24 mouse cellular contexts compared by ENCODE assay signal in the genomic region with DNA sequence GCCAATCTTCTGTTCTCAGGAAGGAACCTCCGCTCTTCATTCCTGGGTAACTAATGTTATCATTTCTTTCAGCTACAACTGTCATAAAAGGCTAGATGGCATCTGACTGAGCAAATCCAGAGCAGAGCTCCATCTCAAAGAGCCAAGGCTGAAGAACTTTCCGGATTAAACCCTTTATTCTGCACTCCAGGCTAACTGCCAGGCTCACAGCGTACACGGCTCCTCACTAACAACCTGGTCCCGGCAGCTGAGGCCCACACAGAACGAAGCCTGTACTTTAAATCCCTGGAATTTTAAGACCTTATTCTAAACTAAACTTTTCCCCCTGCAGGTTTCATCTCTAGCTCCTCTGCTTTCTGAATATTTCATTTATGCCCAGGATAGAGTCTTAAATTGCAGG.
DNase-seq lines count a peak whose midpoint lies in the region; ATAC-seq and TF ChIP-seq lines count a peak whose summit lies in the region.
"Had no signal": no experiment of that assay in that cellular context is flagged by ENCODE, and none has a peak within 500 bp of the region (broad histone marks: within the 10 kb centered on the region; RNA-seq: fewer than 3 reads in every experiment).

No protein-coding gene starts in this region.

- no peak overlapping the region for H3K9ac ChIP-seq in intestine, embryonic 14.5 days (ENCODE audit: low read length)
- H3K9ac ChIP-seq in intestine, postnatal 0 days (ENCODE audit: low read depth, low read length) = no peak overlapping the region
- H3K9ac ChIP-seq in intestine, embryonic 16.5 days (ENCODE audit: low read depth, low read length) = no peak overlapping the region
- H3K9ac ChIP-seq: hindbrain, embryonic 14.5 days; liver, embryonic 15.5 days had no signal

- H3K4me3 ChIP-seq in cerebellum, adult 2 months (replicated peaks; ENCODE audit: insufficient read depth, low read depth, low read length) = no peak overlapping the region
- no peak overlapping the region for H3K4me3 ChIP-seq in intestine, embryonic 14.5 days (ENCODE audit: low read depth, low read length)
- H3K4me3 ChIP-seq in intestine, postnatal 0 days (ENCODE audit: low read depth, low read length) = no peak overlapping the region
- H3K4me3 ChIP-seq in intestine, embryonic 16.5 days (ENCODE audit: low read length) = no peak overlapping the region
- H3K4me3 ChIP-seq: gastrocnemius, adult 2 months; layer of hippocampus, adult 2 months; liver, embryonic 15.5 days had no signal

- H3K36me3 ChIP-seq in intestine, embryonic 14.5 days (ENCODE audit: control insufficient read depth, insufficient read depth, low read length) = no peaks in the 10 kb centered on the region
- no peaks in the 10 kb centered on the region for H3K36me3 ChIP-seq in intestine, postnatal 0 days (ENCODE audit: control insufficient read depth, insufficient read depth)
- no peaks in the 10 kb centered on the region for H3K36me3 ChIP-seq in intestine, embryonic 16.5 days (ENCODE audit: control insufficient read depth, insufficient read depth, low read length)
- H3K36me3 ChIP-seq: liver, embryonic 15.5 days had no signal

- no peak overlapping the region for H3K4me2 ChIP-seq in intestine, embryonic 14.5 days (ENCODE audit: low read length)
- H3K4me2 ChIP-seq in intestine, postnatal 0 days (replicated peaks; ENCODE audit: low read depth) = no peak overlapping the region
- no peak overlapping the region for H3K4me2 ChIP-seq in intestine, embryonic 16.5 days (ENCODE audit: low read depth, low read length)
- H3K4me2 ChIP-seq: heart, embryonic 11.5 days; hindbrain, embryonic 14.5 days; liver, embryonic 15.5 days had no signal

- no peaks in the 10 kb centered on the region for H3K9me3 ChIP-seq in intestine, embryonic 14.5 days (ENCODE audit: control insufficient read depth, low read length)
- no peaks in the 10 kb centered on the region for H3K9me3 ChIP-seq in intestine, postnatal 0 days (ENCODE audit: control insufficient read depth)
- no peaks in the 10 kb centered on the region for H3K9me3 ChIP-seq in intestine, embryonic 16.5 days (ENCODE audit: control insufficient read depth, low read length)
- H3K9me3 ChIP-seq: liver, embryonic 15.5 days had no signal

- peak; percentile 46 to 56 for DNase-seq in cerebellum, postnatal 10 days
- DNase-seq in cerebellum, adult 2 months = no peak
- DNase-seq in intestine, embryonic 14.5 days (ENCODE audit: low spot score) = no peak
- DNase-seq in Muller cell, postnatal 12 days (ENCODE audit: inconsistent ontology term) = peak; percentile 6
- no peak for DNase-seq in layer of hippocampus, postnatal 25 days (ENCODE audit: extremely low spot score in 1 of 2, low spot score in 1 of 2)
- DNase-seq in layer of hippocampus, postnatal 36 days = no peak
- DNase-seq: adrenal gland, adult 8-10 months; cerebellum, adult 11-12 months; cerebellum, postnatal 36 days; gastrocnemius, adult 2 months; heart, postnatal 10 days; kidney, adult 8-10 months; kidney, postnatal 14 days; right cerebral cortex, postnatal 25 days; thymus, postnatal 4 days had no signal

- TF ChIP-seq POLR2A in cerebellum, adult 2 months (IDR thresholded peaks at IDR 0.05; ENCODE audit: borderline replicate concordance, insufficient read depth, low read length) = no peak

- no peaks in the 10 kb centered on the region for H3K27me3 ChIP-seq in cerebellum, adult 2 months (ENCODE audit: control insufficient read depth, insufficient read depth, low read length)
- no peaks in the 10 kb centered on the region for H3K27me3 ChIP-seq in intestine, embryonic 14.5 days (replicated peaks; ENCODE audit: control insufficient read depth, insufficient read depth, low read length)
- no peaks in the 10 kb centered on the region for H3K27me3 ChIP-seq in intestine, postnatal 0 days (replicated peaks; ENCODE audit: control insufficient read depth, insufficient read depth, low read length)
- no peaks in the 10 kb centered on the region for H3K27me3 ChIP-seq in intestine, embryonic 16.5 days (replicated peaks; ENCODE audit: control insufficient read depth, insufficient read depth, low read length)
- H3K27me3 ChIP-seq: liver, embryonic 15.5 days; Patski had no signal

- peaks cover 11% of the 10 kb centered on the region for H3K4me1 ChIP-seq in cerebellum, adult 2 months (ENCODE audit: control insufficient read depth, insufficient read depth, low read length)
- H3K4me1 ChIP-seq in intestine, embryonic 14.5 days (replicated peaks; ENCODE audit: control insufficient read depth, insufficient read depth, low read length) = peaks cover 20% of the 10 kb centered on the region
- H3K4me1 ChIP-seq in intestine, postnatal 0 days (replicated peaks; ENCODE audit: control insufficient read depth, insufficient read depth, low read length) = no peaks in the 10 kb centered on the region
- H3K4me1 ChIP-seq in intestine, embryonic 16.5 days (ENCODE audit: control insufficient read depth, insufficient read depth, low read length) = peaks cover 11% of the 10 kb centered on the region

- H3K27ac ChIP-seq in cerebellum, adult 2 months (ENCODE audit: insufficient read depth, low read length) = no peak overlapping the region
- peak overlapping the region; percentile 57; the same call in 1 of the 2 replicates for H3K27ac ChIP-seq in intestine, embryonic 14.5 days (ENCODE audit: low read depth)
- no peak overlapping the region for H3K27ac ChIP-seq in intestine, postnatal 0 days (ENCODE audit: low read depth, low read length)
- H3K27ac ChIP-seq in intestine, embryonic 16.5 days (ENCODE audit: low read length) = 0 out of 2 replicates have a peak overlapping the region, but pooled peaks have one; percentile 10
- H3K27ac ChIP-seq: gastrocnemius, adult 2 months; hindbrain, embryonic 14.5 days; layer of hippocampus, adult 2 months had no signal

- TF ChIP-seq CTCF in cerebellum, adult 2 months (IDR thresholded peaks at IDR 0.05; ENCODE audit: borderline replicate concordance, insufficient read depth, low read depth, low read length) = no peak
- no peak for TF ChIP-seq CTCF in intestine, postnatal 0 days (IDR thresholded peaks at IDR 0.05; ENCODE audit: low read depth)

- ATAC-seq in intestine, embryonic 14.5 days (replicated peaks; ENCODE audit: low FRiP score, low TSS enrichment, low read depth) = no peak
- no peak for ATAC-seq in intestine, postnatal 0 days
- ATAC-seq in intestine, embryonic 16.5 days = no peak
- ATAC-seq: forebrain, embryonic 16.5 days; lung, postnatal 0 days; Patski had no signal

- WGBS in cerebellum, adult 2 months = 59% methylated on average over 6 of the region's 6 CpGs
- 34% methylated on average over 6 of the region's 6 CpGs for WGBS in intestine, embryonic 14.5 days
- WGBS in intestine, postnatal 0 days = 43% methylated on average over 6 of the region's 6 CpGs
- 38% methylated on average over 6 of the region's 6 CpGs for WGBS in intestine, embryonic 16.5 days

Comparison
In these comparisons a context has a peak if more than half of its experiments do, and no peak if none do; other contexts are left out.
1. DNase-seq: peak in cerebellum, postnatal 10 days (2 of 2) and Muller cell, postnatal 12 days (single experiment); none in cerebellum, adult 2 months (0 of 2), intestine, embryonic 14.5 days (single experiment), layer of hippocampus, postnatal 25 days (0 of 2) and layer of hippocampus, postnatal 36 days (0 of 2).
2. H3K27ac ChIP-seq: peak in intestine, embryonic 14.5 days (single experiment) and intestine, embryonic 16.5 days (single experiment); none in cerebellum, adult 2 months (single experiment) and intestine, postnatal 0 days (single experiment).